Mouse (Mus musculus) ES-Bruce4 (cell line): ENCODE data around the gene Stox2. TPM values are rescaled to one million over a fixed set of nuclear protein-coding genes. Genes with fewer than 3 reads are reported as not detected.

Experiments used
- H3K27ac ChIP-seq: 2 replicates; pipeline ENCODE4 v1.5.1; 2012; ENCODE audit warnings: low read length, inconsistent platforms; ENCODE audit not compliant: insufficient read depth
- H3K27me3 ChIP-seq: 2 replicates; pipeline ENCODE4 v1.6.1; 2012; ENCODE audit warnings: mild to moderate bottlenecking, low read length, inconsistent platforms; ENCODE audit not compliant: control insufficient read depth, poor library complexity, insufficient read depth, severe bottlenecking
- H3K36me3 ChIP-seq: 2 replicates; pipeline ENCODE4 v1.6.1; 2012; ENCODE audit warnings: inconsistent platforms, mild to moderate bottlenecking, low read length, moderate library complexity; ENCODE audit not compliant: control insufficient read depth, poor library complexity, insufficient read depth, severe bottlenecking
- H3K4me1 ChIP-seq: one replicate; pipeline ENCODE4 v1.8.1; 2011; ENCODE audit warnings: low read length; ENCODE audit not compliant: control insufficient read depth, insufficient read depth
- H3K4me3 ChIP-seq: 2 replicates; pipeline ENCODE4 v1.5.1; 2011; ENCODE audit warnings: low read depth, mild to moderate bottlenecking, low read length
- H3K9ac ChIP-seq: 2 replicates; pipeline ENCODE4 v1.6.1; 2012; ENCODE audit warnings: low read depth, mild to moderate bottlenecking, inconsistent platforms; ENCODE audit not compliant: poor library complexity, severe bottlenecking
- H3K9me3 ChIP-seq: replicated peaks from 2 replicates; pipeline ENCODE4 v1.6.1; 2012; ENCODE audit warnings: mild to moderate bottlenecking, low read length, inconsistent platforms; ENCODE audit not compliant: control insufficient read depth, poor library complexity, insufficient read depth, severe bottlenecking
- CTCF ChIP-seq: IDR thresholded peaks from one replicate; pipeline ENCODE4 v1.8.1; 2011; ENCODE audit warnings: low read depth, low read length
- EP300 ChIP-seq: IDR thresholded peaks from 2 replicates; pipeline ENCODE4 v1.6.1; 2011; ENCODE audit warnings: low read depth, low read length; ENCODE audit not compliant: insufficient read depth
- POLR2A ChIP-seq: IDR thresholded peaks from one replicate; pipeline ENCODE4 v1.8.1; 2011; ENCODE audit warnings: low read length; ENCODE audit not compliant: insufficient read depth
- polyA plus RNA-seq: library from polyadenylated mRNA; stranded (reverse); fragments of >200 nt; gene quantifications from 2 replicates; pipeline ENCODE4 v1.2.4, GENCODE M21; 2011; ENCODE audit warnings: low read depth; ENCODE audit not compliant: missing spikeins, insufficient read depth, insufficient read length

Gene Stox2
- polyA plus RNA-seq, 1 experiment: 5.1 TPM

GRCm38 (mm10) chr8:47305880-47306279, 140.3 kb downstream of the Stox2 start:
- Histone ChIP-seq H3K27ac (no peak overlapping the region), H3K9ac (no peak overlapping the region), H3K36me3 (no peaks in the 10 kb centered on the region), H3K4me3 (no peak overlapping the region), H3K9me3 (no peaks in the 10 kb centered on the region), H3K27me3 (no peaks in the 10 kb centered on the region), H3K4me1 (peaks cover 2% of the 10 kb centered on the region)
- TF ChIP-seq EP300: no peak
- no peak for TF ChIP-seq CTCF
- TF ChIP-seq POLR2A: no peak

- H3K4me1 ChIP-seq: peaks cover 2% of the 10 kb centered on the region
- TF ChIP-seq EP300 (no peak), POLR2A (no peak), CTCF (no peak)
Observed at GRCm38 (mm10) chr8:47298460-47298859, 147.7 kb downstream of the Stox2 start.

GRCm38 (mm10) chr8:47289641-47290040, 156.5 kb downstream of the Stox2 start:
- Histone ChIP-seq H3K27me3 (peaks cover 10% of the 10 kb centered on the region; the same call in 1 of the 2 replicates), H3K9ac (peak overlapping the region; percentile 76), H3K36me3 (no peaks in the 10 kb centered on the region), H3K27ac (no peak overlapping the region), H3K4me3 (peak overlapping the region; percentile 78), H3K4me1 (no peaks in the 10 kb centered on the region), H3K9me3 (no peaks in the 10 kb centered on the region)
- TF ChIP-seq EP300 (no peak), CTCF (no peak), POLR2A (no peak)

More at GRCm38 (mm10) chr8:47298460-47298859, 147.7 kb downstream of the Stox2 start:
- Histone ChIP-seq H3K27ac (no peak overlapping the region), H3K36me3 (no peaks in the 10 kb centered on the region), H3K27me3 (no peaks in the 10 kb centered on the region; the same call in 1 of the 2 replicates), H3K4me3 (no peak overlapping the region), H3K9ac (no peak overlapping the region), H3K9me3 (no peaks in the 10 kb centered on the region)

- Histone ChIP-seq H3K27ac (no peak overlapping the region), H3K27me3 (peaks cover 10% of the 10 kb centered on the region; the same call in 1 of the 2 replicates), H3K9me3 (no peaks in the 10 kb centered on the region), H3K4me3 (peak overlapping the region; percentile 78), H3K9ac (peak overlapping the region; percentile 76), H3K36me3 (no peaks in the 10 kb centered on the region), H3K4me1 (no peaks in the 10 kb centered on the region)
- TF ChIP-seq POLR2A: no peak
- TF ChIP-seq EP300: no peak
- no peak for TF ChIP-seq CTCF
Observed at GRCm38 (mm10) chr8:47288866-47289541, 157.2 kb downstream of the Stox2 start.

- Histone ChIP-seq H3K4me1 (no peaks in the 10 kb centered on the region), H3K27ac (no peak overlapping the region), H3K9me3 (no peaks in the 10 kb centered on the region), H3K9ac (peak overlapping the region; percentile 76), H3K27me3 (peaks cover 10% of the 10 kb centered on the region; the same call in 1 of the 2 replicates), H3K36me3 (no peaks in the 10 kb centered on the region), H3K4me3 (peak overlapping the region; percentile 78)
- TF ChIP-seq CTCF (no peak), EP300 (no peak), POLR2A (no peak)
Observed at GRCm38 (mm10) chr8:47288131-47288865, 157.9 kb downstream of the Stox2 start.
